Mouse (Mus musculus) A20 (cell line): Measurements from ENCODE around the gene Crim1.
"Not testable (repeated sequence)": the region's sequence is repeated elsewhere in the genome, so short reads cannot be mapped to it uniquely, and the experiment has no call there.

Source experiments
- DNase-seq: peaks from one replicate; pipeline ENCODE4 v3.0.0-alpha.2; 2011; ENCODE audit warnings: low read depth, low spot score

The Crim1 gene

GRCm38 (mm10) chr17:78250149-78250938, 50.3 kb downstream of the Crim1 start:
- no peak for DNase-seq

- not testable (repeated sequence) for DNase-seq
These were observed 53.5 kb downstream of the Crim1 start for GRCm38 (mm10) chr17:78253587-78253986.

GRCm38 (mm10) chr17:78254256-78254655, 54.2 kb downstream of the Crim1 start:
- no peak for DNase-seq

- no peak for DNase-seq
These were observed 55.7 kb downstream of the Crim1 start for GRCm38 (mm10) chr17:78255711-78256110.

GRCm38 (mm10) chr17:78256534-78256933, 56.5 kb downstream of the Crim1 start:
- DNase-seq, result no peak

GRCm38 (mm10) chr17:78261684-78262083, 61.6 kb downstream of the Crim1 start:
- DNase-seq, result no peak

GRCm38 (mm10) chr17:78264116-78264515, 64.1 kb downstream of the Crim1 start:
- no peak for DNase-seq

GRCm38 (mm10) chr17:78265135-78265534, 65.1 kb downstream of the Crim1 start:
- DNase-seq, result no peak

- no peak for DNase-seq
These were observed 66.2 kb downstream of the Crim1 start for GRCm38 (mm10) chr17:78266271-78266670.

GRCm38 (mm10) chr17:78268591-78268990, 68.5 kb downstream of the Crim1 start:
- no peak for DNase-seq

- DNase-seq, result no peak
These were observed 69.3 kb downstream of the Crim1 start for GRCm38 (mm10) chr17:78269311-78269710.

GRCm38 (mm10) chr17:78270019-78270418, 70.0 kb downstream of the Crim1 start:
- DNase-seq, result no peak

- DNase-seq, result no peak
These were observed 71.7 kb downstream of the Crim1 start for GRCm38 (mm10) chr17:78271731-78272130.

- no peak for DNase-seq
These were observed 72.1 kb downstream of the Crim1 start for GRCm38 (mm10) chr17:78272142-78272541.

- DNase-seq, result no peak
These were observed 72.8 kb downstream of the Crim1 start for GRCm38 (mm10) chr17:78272713-78273483.

GRCm38 (mm10) chr17:78273875-78274274, 73.8 kb downstream of the Crim1 start:
- no peak for DNase-seq

GRCm38 (mm10) chr17:78274609-78275506, 74.8 kb downstream of the Crim1 start:
- DNase-seq, result no peak

GRCm38 (mm10) chr17:78275507-78275813, 75.4 kb downstream of the Crim1 start:
- no peak for DNase-seq

- DNase-seq, result no peak
These were observed 79.1 kb downstream of the Crim1 start for GRCm38 (mm10) chr17:78279191-78279590.

- DNase-seq, result no peak
These were observed 81.1 kb downstream of the Crim1 start for GRCm38 (mm10) chr17:78280991-78281712.

- DNase-seq, result no peak
These were observed 83.4 kb downstream of the Crim1 start for GRCm38 (mm10) chr17:78283271-78283992.
